Mouse (Mus musculus): ENCODE measurements around the gene Neurod2.

DNA sequence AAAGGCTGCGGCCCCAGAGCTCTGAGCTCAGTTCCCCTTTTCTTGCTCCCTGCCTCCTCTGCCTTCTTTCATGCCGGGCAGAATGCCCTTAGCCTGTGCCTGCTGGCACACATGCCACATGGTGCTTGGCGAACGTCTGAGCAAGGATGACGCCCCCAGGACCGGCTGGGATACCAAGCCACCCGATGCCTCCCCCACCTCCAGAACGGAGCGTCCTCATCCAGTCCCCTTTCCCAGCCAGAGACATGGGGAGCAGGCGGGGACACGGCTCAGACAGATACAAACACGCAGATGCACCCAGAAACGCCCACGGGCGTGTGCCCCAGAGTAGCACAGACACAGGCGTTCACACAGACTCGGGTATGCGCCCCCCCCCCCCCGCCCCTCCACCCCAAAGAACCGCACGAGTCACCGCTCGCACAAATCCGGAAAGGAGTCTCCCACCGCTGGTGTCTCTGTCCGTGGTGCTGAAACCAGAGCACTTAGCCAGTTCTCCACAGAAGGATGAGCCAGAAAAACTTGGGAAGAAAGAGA lies 15.6 kb downstream of the Neurod2 start:
- TF ChIP-seq CTCF (IDR thresholded peaks at IDR 0.05; ENCODE audit: low read depth, low read length) (no peak), POLR2AphosphoS5 (IDR thresholded peaks at IDR 0.05; ENCODE audit: insufficient replicate concordance, low read depth, low read length) (no peak), GATA1 (IDR thresholded peaks at IDR 0.05; ENCODE audit: borderline replicate concordance, low read length) (no peak), TAL1 (conservative IDR thresholded peaks at IDR 0.05; ENCODE audit: low read depth, low read length) (no peak), GATA2 (IDR thresholded peaks at IDR 0.05; ENCODE audit: borderline replicate concordance, low read depth, low read length) (no peak)
